8 mouse cellular contexts compared by ENCODE assay signal in the genomic region with DNA sequence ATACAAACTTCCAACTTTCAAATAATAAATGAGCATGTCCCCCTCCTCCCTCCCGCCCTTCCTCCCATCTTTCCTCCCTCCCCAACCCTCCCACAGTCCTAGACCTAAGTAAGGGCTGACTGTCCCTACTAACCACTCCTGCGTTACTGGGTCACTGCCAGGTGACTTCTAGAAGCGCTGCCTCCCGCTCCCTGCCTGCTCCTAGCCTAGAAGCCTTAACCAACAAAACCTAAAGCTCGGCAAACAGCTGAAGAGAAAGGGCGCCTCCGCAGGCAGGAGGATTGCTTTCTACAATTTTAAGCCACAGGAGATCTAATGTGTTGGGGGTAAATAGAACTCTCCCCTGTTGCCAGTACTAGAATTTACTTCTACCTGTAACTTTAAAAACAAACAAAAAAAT. TPM values are rescaled to one million over a fixed set of nuclear protein-coding genes. Genes with fewer than 3 reads are reported as not detected.
DNase-seq lines count a peak whose midpoint lies in the region; ATAC-seq and TF ChIP-seq lines count a peak whose summit lies in the region.

No protein-coding gene starts in this region.

- H3K4me3 ChIP-seq in E14TG2a.4 (replicated peaks; ENCODE audit: low read length), result peak overlapping the region; percentile 88; the same call in 1 of the 2 replicates
- peak overlapping the region; percentile 67 for H3K4me3 ChIP-seq in forebrain, embryonic 12.5 days (replicated peaks)
- peak overlapping the region; percentile 71 for H3K4me3 ChIP-seq in hindbrain, embryonic 12.5 days

- DNase-seq in brain, adult 2 months (ENCODE audit: low read depth, low spot score), result peak; percentile 79
- peak; percentile 40 to 46 for DNase-seq in layer of hippocampus, postnatal 14 days (ENCODE audit: low spot score in 2 of 2)
- DNase-seq in lung, postnatal 4 days, result peak; percentile 29 to 50
- peak; percentile 48 for DNase-seq in right cerebral cortex, postnatal 4 days
- DNase-seq in urinary bladder, adult 2 months (ENCODE audit: low spot score), result no peak

- no peak for ATAC-seq in forebrain, embryonic 12.5 days (ENCODE audit: low FRiP score)
- ATAC-seq in hindbrain, embryonic 12.5 days (ENCODE audit: low FRiP score), result no peak

- no peak overlapping the region for H3K9ac ChIP-seq in forebrain, embryonic 12.5 days
- H3K9ac ChIP-seq in hindbrain, embryonic 12.5 days, result peak overlapping the region; percentile 82

- no peaks in the 10 kb centered on the region for H3K36me3 ChIP-seq in E14TG2a.4 (ENCODE audit: insufficient read depth, low read length)
- H3K36me3 ChIP-seq in forebrain, embryonic 12.5 days (replicated peaks), result no peaks in the 10 kb centered on the region
- H3K36me3 ChIP-seq in hindbrain, embryonic 12.5 days, result no peaks in the 10 kb centered on the region

- 0 out of 2 replicates have a peak, but pooled peaks have one; percentile 8 for TF ChIP-seq CTCF in E14TG2a.4 (conservative IDR thresholded peaks at IDR 0.05; ENCODE audit: low read length)

- peaks cover 48% of the 10 kb centered on the region for H3K27me3 ChIP-seq in E14TG2a.4 (ENCODE audit: insufficient read depth, low read length)
- peaks cover 13% of the 10 kb centered on the region for H3K27me3 ChIP-seq in forebrain, embryonic 12.5 days
- H3K27me3 ChIP-seq in hindbrain, embryonic 12.5 days, result peaks cover 17% of the 10 kb centered on the region

- 13% methylated on average over 7 of the region's 7 CpGs for WGBS in forebrain, embryonic 12.5 days
- 13% methylated on average over 7 of the region's 7 CpGs for WGBS in hindbrain, embryonic 12.5 days

- H3K9me3 ChIP-seq in E14TG2a.4 (ENCODE audit: low read length), result no peaks in the 10 kb centered on the region
- no peaks in the 10 kb centered on the region for H3K9me3 ChIP-seq in forebrain, embryonic 12.5 days
- no peaks in the 10 kb centered on the region for H3K9me3 ChIP-seq in hindbrain, embryonic 12.5 days (replicated peaks)

- H3K4me1 ChIP-seq in E14TG2a.4 (replicated peaks; ENCODE audit: low read depth, low read length), result peaks cover 15% of the 10 kb centered on the region
- peaks cover 11% of the 10 kb centered on the region for H3K4me1 ChIP-seq in forebrain, embryonic 12.5 days
- H3K4me1 ChIP-seq in hindbrain, embryonic 12.5 days, result peaks cover 18% of the 10 kb centered on the region

- peak overlapping the region; percentile 92 for H3K4me2 ChIP-seq in forebrain, embryonic 12.5 days
- H3K4me2 ChIP-seq in hindbrain, embryonic 12.5 days (replicated peaks), result peak overlapping the region; percentile 91

- H3K27ac ChIP-seq in forebrain, embryonic 12.5 days, result no peak overlapping the region
- no peak overlapping the region for H3K27ac ChIP-seq in hindbrain, embryonic 12.5 days

RNA-seq across cellular contexts. Expression of gene Kctd12, which starts 2.0 kb away (rescaled TPM):
- 5.9 and 7.1 TPM in 2 replicates for polyA plus RNA-seq in forebrain, embryonic 12.5 days (2016; fragmentation: Nextera tagmentation; extraction: Ambion mirVana)
- polyA plus RNA-seq in hindbrain, embryonic 12.5 days (2016; fragmentation: Nextera tagmentation; extraction: Ambion mirVana), result 19.1 and 22.0 TPM in 2 replicates
- total RNA-seq in layer of hippocampus, postnatal 14 days (2021), result 100 to 1,000 TPM; 101 to 112 TPM
- polyA plus RNA-seq in urinary bladder, adult 2 months (2012; rRNA removed), result 19.3 and 22.3 TPM in 2 replicates
